Mouse (Mus musculus) lung, postnatal 0 days (tissue): ENCODE measurements at regions not wholly inside any gene's neighbourhood (a gene's known extent, or its start where the extent isn't known, plus 50 kb on each side); places are given as distances from the start of the nearest gene placed in this dataset.

Experiments
- CTCF ChIP-seq: IDR thresholded peaks from 2 replicates; pipeline ENCODE4 v1.5.1; 2016; ENCODE audit warnings: antibody characterized with exemption, mild to moderate bottlenecking
- EP300 ChIP-seq: IDR thresholded peaks from 2 replicates; pipeline ENCODE4 v1.6.1; 2016; ENCODE audit warnings: antibody characterized with exemption, mild to moderate bottlenecking, control low read depth

DNA sequence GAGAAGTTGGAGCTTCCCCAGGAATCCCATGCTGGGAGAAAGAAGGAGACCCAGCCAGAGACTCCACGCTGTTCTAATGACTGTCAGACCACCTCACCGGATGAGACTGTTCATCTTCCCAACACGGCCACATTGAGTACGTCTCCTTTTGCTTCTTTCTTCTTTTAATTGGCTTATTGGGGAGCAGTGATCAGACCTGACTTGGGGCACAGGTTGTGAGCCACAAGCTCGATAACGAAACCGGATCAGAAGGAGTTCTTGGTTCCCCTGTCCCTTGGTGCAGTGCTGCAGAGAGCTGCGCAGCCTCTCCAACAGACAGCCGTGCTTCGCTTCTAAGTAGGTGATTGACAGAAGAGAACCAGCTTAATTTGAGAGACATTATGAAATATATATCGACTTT is 188.4 kb downstream of the Rpap3 start:
- TF ChIP-seq CTCF: no peak
- TF ChIP-seq EP300: no peak
